Mouse (Mus musculus) embryonic facial prominence, embryonic 12.5 days (tissue): ENCODE results near the gene Dlk1. TPM values are rescaled to one million over a fixed set of nuclear protein-coding genes. Genes with fewer than 3 reads are reported as not detected.
A peak's percentile ranks its signal among the peaks of the same experiment; 100 is the strongest.

Experiments
- ATAC-seq: fragments of 200-750 bp; cut with Nextera tagmentation; 2 replicates; pipeline ENCODE4 v1.8.0; 2017; ENCODE audit not compliant: insufficient number of reproducible peaks, insufficient read depth, low FRiP score, low TSS enrichment
- H3K27ac ChIP-seq: fragments of 300-500 bp; sonication (generic); 2 replicates; pipeline ENCODE4 v1.5.1; 2016; ENCODE audit warnings: mild to moderate bottlenecking
- H3K27me3 ChIP-seq: fragments of 300-500 bp; sonication (generic); 2 replicates; pipeline ENCODE4 v1.6.1; 2016; ENCODE audit warnings: mild to moderate bottlenecking, moderate library complexity
- H3K36me3 ChIP-seq: fragments of 300-500 bp; sonication (generic); 2 replicates; pipeline ENCODE4 v1.6.1; 2016; ENCODE audit warnings: mild to moderate bottlenecking
- H3K4me1 ChIP-seq: fragments of 300-500 bp; sonication (generic); 2 replicates; pipeline ENCODE4 v1.6.1; 2016
- H3K4me2 ChIP-seq: fragments of 300-500 bp; sonication (generic); replicated peaks from 2 replicates; pipeline ENCODE4 v1.6.1; 2016; ENCODE audit warnings: mild to moderate bottlenecking, moderate library complexity
- H3K4me3 ChIP-seq: fragments of 300-500 bp; sonication (generic); 2 replicates; pipeline ENCODE4 v1.5.1; 2016; ENCODE audit warnings: mild to moderate bottlenecking
- H3K9ac ChIP-seq: fragments of 300-500 bp; sonication (generic); 2 replicates; pipeline ENCODE4 v1.6.1; 2016; ENCODE audit warnings: mild to moderate bottlenecking, moderate library complexity
- H3K9me3 ChIP-seq: fragments of 300-500 bp; sonication (generic); 2 replicates; pipeline ENCODE4 v1.6.1; 2016; ENCODE audit warnings: mild to moderate bottlenecking, moderate library complexity
- WGBS: fragments of 180-500 bp; shearing (Covaris S2); methylation state at CpG from one replicate; pipeline ENCODE4 v1.1.7; 2016; 5-methylcytosine and 5-hydroxymethylcytosine counted together
- polyA plus RNA-seq: library from polyadenylated mRNA; unstranded; fragments of >200 nt; fragmentation: Nextera tagmentation; extraction: Ambion mirVana; gene quantifications from 2 replicates; pipeline ENCODE4 v1.2.1, GENCODE M21; 2016

Gene Dlk1
- polyA plus RNA-seq, 1 experiment from 2014 or later = 316 TPM

DNA sequence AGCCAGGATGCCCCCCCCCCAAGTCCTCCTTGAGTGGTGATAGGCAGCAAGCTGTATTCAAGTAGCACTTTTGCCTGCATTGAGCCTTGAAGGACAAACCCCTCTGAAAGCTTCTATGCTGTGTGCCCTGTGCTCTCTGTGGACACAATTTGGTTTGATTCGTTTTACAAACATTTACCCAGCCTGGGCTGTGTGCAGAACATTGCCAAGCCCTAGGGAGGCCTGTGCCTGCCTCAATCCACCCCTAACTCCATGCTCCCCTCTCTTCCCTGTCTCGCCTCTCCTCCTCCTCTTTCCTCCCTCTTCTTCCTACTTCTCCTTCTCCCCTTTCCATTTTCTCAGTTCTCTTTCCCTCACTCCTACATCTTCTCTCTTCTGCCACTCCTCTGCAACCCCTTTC lies 29.5 kb upstream of the Dlk1 start:
- Histone ChIP-seq H3K9me3 (no peaks in the 10 kb centered on the region), H3K27me3 (no peaks in the 10 kb centered on the region), H3K9ac (no peak overlapping the region), H3K4me1 (peaks cover 24% of the 10 kb centered on the region), H3K4me2 (no peak overlapping the region), H3K27ac (no peak overlapping the region), H3K36me3 (no peaks in the 10 kb centered on the region), H3K4me3 (no peak overlapping the region)
- 34% methylated on average over 2 of the region's 2 CpGs for WGBS
- no peak for ATAC-seq

DNA sequence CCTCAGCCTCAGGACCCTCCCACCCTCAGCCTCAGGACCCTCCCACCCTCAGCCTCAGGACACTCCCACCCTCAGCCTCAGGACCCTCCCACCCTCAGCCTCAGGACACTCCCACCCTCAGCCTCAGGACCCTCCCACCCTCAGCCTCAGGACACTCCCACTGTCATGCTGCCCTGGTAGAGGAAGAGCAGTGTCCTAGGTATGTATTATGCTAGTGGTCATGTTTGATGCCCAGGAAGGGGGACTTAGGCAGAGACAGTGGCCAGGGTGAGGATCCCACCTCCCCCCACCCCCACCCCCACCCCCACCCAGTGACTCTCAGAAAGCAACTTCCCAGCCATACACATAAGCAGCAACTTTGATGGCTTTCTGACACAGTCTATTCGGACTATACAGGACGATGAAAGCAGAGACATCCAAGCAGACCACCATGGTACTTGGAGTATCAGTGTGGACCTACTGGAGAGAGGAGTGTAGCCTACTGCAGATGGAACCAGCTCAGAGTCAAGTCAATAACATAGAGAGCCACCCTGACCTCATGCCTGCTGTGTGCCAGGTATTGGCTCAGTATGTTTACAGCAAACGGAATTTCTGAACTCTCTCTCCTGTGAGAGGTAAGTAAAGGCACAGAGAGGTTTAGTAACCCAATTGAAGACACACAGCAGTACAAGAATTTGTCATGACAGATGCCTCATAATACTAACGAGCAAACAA lies 28.8 kb upstream of the Dlk1 start:
- H3K27ac ChIP-seq = no peak overlapping the region
- peaks cover 21% of the 10 kb centered on the region for H3K4me1 ChIP-seq
- H3K36me3 ChIP-seq = no peaks in the 10 kb centered on the region
- no peaks in the 10 kb centered on the region for H3K9me3 ChIP-seq
- ATAC-seq = no peak
- no peak overlapping the region for H3K4me3 ChIP-seq
- H3K9ac ChIP-seq = no peak overlapping the region
- 70% methylated on average over 4 of the region's 4 CpGs for WGBS
- no peaks in the 10 kb centered on the region for H3K27me3 ChIP-seq
- no peak overlapping the region for H3K4me2 ChIP-seq

DNA sequence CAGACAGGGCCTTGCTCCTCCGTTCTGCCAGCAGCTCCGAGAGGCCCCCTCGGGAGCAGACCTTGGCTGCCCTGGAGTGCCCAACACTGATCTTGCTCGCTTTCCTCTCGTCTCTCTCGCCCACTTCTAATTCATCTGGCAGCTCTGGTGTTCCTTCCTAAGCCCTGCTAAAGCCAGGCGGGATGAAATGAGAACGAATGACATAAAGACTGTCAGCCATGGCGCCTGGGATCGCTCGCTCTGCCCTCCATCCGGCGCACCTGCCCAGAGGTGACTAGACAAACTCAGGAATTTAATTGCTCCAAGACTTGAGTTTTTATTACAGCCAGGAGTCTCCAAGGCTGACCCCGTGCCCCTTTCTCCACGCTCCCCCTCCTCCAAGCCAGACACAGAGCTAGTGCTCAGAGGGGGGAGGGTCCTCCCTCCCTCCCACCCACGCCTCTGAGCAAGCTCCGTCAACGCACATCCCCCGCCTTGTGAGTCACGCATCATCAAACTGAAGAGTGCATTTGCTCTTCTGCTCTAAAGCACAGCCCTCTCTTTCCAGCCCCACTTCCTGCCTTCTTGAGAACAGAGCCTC lies 27.8 kb upstream of the Dlk1 start:
- no peak for ATAC-seq
- WGBS = 5% methylated on average over 20 of the region's 20 CpGs
- H3K4me2 ChIP-seq = peak overlapping the region; percentile 32
- H3K36me3 ChIP-seq = no peaks in the 10 kb centered on the region
- no peaks in the 10 kb centered on the region for H3K27me3 ChIP-seq
- no peaks in the 10 kb centered on the region for H3K9me3 ChIP-seq
- H3K4me1 ChIP-seq = peaks cover 21% of the 10 kb centered on the region
- no peak overlapping the region for H3K9ac ChIP-seq
- peak overlapping the region; percentile 67 for H3K27ac ChIP-seq
- no peak overlapping the region for H3K4me3 ChIP-seq

DNA sequence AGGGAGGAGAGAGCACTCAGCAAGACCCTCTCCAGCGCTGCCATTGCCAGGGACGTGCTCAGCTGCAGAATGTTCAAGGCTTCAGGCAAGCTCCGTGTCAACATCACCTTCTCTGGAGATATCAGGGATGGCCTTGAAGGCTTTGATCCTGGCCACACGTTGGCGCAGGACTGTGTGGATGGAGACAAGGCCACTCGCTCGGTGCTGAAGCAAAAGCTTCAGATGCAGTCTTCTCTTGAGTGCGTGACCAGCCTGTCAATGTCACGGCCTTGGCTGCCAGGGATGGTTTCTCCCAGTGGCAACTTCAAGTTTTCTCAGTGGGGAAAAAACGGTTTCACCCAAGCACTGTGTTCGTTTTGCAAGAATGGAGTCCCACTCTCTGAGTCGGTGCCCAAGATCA lies 26.6 kb upstream of the Dlk1 start:
- Histone ChIP-seq H3K4me1 (peaks cover 21% of the 10 kb centered on the region), H3K9me3 (no peaks in the 10 kb centered on the region), H3K4me2 (no peak overlapping the region), H3K4me3 (no peak overlapping the region), H3K27ac (peak overlapping the region; percentile 69; the same call in 1 of the 2 replicates), H3K9ac (no peak overlapping the region), H3K27me3 (no peaks in the 10 kb centered on the region), H3K36me3 (no peaks in the 10 kb centered on the region)
- 90% methylated on average over 12 of the region's 12 CpGs for WGBS
- no peak for ATAC-seq

DNA sequence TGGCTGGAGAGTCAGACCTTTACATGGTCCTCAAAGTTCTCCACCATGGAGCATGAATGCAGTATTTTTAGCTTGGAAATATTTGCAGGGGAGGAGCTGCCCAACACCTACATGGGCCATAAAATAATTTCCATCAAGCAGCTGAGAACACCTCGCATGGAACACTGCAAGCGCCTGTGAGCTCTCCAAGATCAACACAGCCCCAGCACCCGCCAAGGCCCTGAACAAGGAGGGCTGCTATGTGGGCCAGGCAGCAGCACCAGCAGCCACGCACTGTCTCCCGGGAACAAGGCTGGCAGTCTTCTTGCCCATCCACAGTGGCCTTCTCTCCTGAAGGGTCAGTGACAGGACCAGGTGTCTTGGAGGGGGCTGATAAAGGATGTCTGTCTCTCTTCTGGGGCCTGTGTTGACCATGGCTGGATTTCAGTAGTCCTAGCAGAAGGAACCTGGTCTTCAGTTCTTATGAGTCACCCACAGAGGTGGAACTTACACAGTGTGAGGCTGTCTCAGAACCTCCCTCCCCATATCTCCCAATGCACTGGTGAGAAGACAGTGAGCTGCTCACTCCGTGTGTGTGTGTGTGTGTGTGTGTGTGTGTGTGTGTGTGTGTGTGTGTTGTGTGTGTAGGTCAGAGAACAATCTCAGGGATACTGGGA lies 20.0 kb upstream of the Dlk1 start:
- peaks cover 19% of the 10 kb centered on the region for H3K4me1 ChIP-seq
- no peaks in the 10 kb centered on the region for H3K27me3 ChIP-seq
- H3K36me3 ChIP-seq = no peaks in the 10 kb centered on the region
- H3K9ac ChIP-seq = no peak overlapping the region
- H3K4me3 ChIP-seq = no peak overlapping the region
- H3K4me2 ChIP-seq = no peak overlapping the region
- no peak for ATAC-seq
- H3K9me3 ChIP-seq = no peaks in the 10 kb centered on the region
- H3K27ac ChIP-seq = no peak overlapping the region
- WGBS = 86% methylated on average over 6 of the region's 6 CpGs

DNA sequence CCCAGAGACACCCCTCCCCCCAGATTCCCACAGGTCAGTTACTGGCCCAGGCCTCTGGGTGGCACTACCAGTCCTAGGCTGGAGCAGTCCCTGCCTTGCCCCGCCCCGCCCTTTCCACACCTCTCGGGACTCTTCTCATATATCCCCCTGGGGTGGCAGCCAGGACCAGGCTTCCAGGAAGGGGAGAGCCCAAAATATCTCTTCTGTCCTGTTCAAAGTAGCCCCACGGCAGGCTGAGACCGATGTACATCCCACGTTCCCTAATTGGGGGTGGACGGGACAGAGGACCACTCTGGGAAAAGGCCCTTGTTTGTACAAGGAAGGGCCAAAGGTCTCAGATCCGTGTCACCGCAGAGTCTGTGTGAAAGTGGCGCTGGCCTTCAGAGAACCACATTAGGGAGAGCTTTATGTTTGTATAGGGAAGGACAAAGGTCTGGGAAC lies 16.2 kb upstream of the Dlk1 start:
- Histone ChIP-seq H3K4me3 (no peak overlapping the region), H3K27ac (peak overlapping the region; percentile 77), H3K9ac (no peak overlapping the region), H3K9me3 (no peaks in the 10 kb centered on the region), H3K36me3 (no peaks in the 10 kb centered on the region), H3K4me2 (peak overlapping the region; percentile 24; the same call in 1 of the 2 replicates), H3K27me3 (no peaks in the 10 kb centered on the region), H3K4me1 (peaks cover 50% of the 10 kb centered on the region)
- ATAC-seq = peak; percentile 49; the same call in 1 of the 2 replicates
- 6% methylated on average over 10 of the region's 10 CpGs for WGBS

DNA sequence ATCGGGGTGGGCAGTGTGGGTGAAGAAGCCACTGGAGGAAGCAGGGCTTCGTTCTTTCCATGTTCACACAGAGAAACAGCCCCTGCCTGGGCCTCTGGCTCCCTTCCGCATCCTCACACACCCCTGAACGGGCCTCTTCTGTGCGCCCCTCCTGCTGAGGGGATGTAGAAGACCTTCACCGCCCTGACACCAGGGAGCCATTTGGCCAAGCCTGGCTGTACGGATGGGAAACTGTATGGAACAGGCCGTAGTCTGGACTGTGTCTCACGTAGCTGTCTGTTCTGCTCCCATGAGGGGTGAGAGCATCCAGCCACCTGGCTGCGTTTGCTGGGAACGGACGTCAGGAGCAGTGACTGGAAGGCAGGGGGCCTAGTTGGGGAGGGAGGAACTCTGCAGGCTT lies 15.8 kb upstream of the Dlk1 start:
- Histone ChIP-seq H3K4me2 (peak overlapping the region; percentile 24; the same call in 1 of the 2 replicates), H3K27me3 (no peaks in the 10 kb centered on the region), H3K9ac (peak overlapping the region; percentile 19; the same call in 1 of the 2 replicates), H3K9me3 (no peaks in the 10 kb centered on the region), H3K4me3 (no peak overlapping the region), H3K27ac (peak overlapping the region; percentile 77), H3K4me1 (peaks cover 50% of the 10 kb centered on the region), H3K36me3 (no peaks in the 10 kb centered on the region)
- 17% methylated on average over 12 of the region's 12 CpGs for WGBS
- ATAC-seq = peak; percentile 53; the same call in 1 of the 2 replicates

DNA sequence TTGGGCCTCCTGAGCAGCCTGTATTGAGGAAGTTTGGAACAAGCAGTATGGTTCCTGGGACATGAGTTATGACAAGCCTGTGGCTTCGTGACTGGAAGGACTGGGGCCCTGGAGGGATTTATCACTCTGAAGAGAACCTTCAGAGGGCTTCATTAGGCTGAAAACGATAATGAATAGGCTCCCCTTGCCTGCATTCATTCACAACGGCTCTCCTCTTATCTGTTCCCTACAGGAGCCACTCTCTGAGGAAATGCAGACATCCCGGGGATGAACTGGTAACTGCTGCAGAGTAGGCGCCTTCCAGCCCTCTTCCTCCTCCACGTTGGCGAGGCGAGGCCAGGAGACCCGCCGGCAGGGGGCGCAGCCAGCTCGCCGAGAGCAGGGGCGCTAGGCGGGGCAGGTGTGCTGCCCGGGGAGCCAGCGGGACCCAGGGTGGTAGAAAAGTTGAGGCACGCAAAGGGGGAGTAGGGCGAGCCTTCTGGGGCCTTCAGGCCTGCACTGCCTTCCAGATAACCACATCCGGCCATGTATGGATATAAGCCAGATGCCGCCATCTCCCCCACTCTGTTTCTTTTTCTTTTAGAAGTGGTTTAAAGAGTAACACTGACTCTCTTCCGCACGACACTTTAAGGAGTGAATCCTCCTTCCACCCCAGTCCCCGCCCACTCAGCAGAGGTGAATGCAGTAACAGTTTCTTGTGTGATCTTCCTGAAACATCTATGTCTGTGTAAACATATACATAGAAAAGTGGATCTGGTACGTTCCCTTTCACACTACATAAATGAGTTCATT lies 14.9 kb upstream of the Dlk1 start:
- peak overlapping the region; percentile 32 for H3K4me2 ChIP-seq
- H3K4me1 ChIP-seq = peaks cover 50% of the 10 kb centered on the region
- H3K27ac ChIP-seq = peak overlapping the region; percentile 77
- H3K9me3 ChIP-seq = no peaks in the 10 kb centered on the region
- no peaks in the 10 kb centered on the region for H3K36me3 ChIP-seq
- ATAC-seq = peak; percentile 16; the same call in 1 of the 2 replicates
- WGBS = 8% methylated on average over 25 of the region's 25 CpGs
- H3K4me3 ChIP-seq = 0 out of 2 replicates have a peak overlapping the region, but pooled peaks have one; percentile 14
- H3K27me3 ChIP-seq = no peaks in the 10 kb centered on the region
- H3K9ac ChIP-seq = no peak overlapping the region

DNA sequence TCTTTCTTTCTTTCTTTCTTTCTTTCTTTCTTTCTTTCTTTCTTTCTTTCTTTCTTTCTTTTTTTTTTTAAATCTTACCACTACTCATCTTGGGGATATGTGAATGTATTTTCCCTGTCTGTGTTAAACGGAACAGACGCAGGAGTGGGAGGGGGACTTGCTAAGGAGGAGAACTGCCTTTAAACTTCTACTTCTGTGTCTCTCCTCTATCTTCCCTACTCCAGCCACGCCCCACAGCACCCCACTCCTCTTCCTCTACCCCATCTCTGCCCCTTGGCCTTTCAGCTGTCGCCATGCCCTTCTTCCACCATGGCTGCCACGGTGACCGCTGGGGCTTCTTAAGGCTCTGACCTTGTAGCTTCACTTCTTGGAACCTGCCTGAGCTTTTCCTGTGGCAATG lies 14.2 kb upstream of the Dlk1 start:
- no peak overlapping the region for H3K4me3 ChIP-seq
- no peak overlapping the region for H3K4me2 ChIP-seq
- ATAC-seq = no peak
- H3K36me3 ChIP-seq = no peaks in the 10 kb centered on the region
- 67% methylated on average over 6 of the region's 6 CpGs for WGBS
- H3K9me3 ChIP-seq = no peaks in the 10 kb centered on the region
- H3K27me3 ChIP-seq = no peaks in the 10 kb centered on the region
- H3K4me1 ChIP-seq = peaks cover 54% of the 10 kb centered on the region
- no peak overlapping the region for H3K9ac ChIP-seq
- 0 out of 2 replicates have a peak overlapping the region, but pooled peaks have one; percentile 51 for H3K27ac ChIP-seq

DNA sequence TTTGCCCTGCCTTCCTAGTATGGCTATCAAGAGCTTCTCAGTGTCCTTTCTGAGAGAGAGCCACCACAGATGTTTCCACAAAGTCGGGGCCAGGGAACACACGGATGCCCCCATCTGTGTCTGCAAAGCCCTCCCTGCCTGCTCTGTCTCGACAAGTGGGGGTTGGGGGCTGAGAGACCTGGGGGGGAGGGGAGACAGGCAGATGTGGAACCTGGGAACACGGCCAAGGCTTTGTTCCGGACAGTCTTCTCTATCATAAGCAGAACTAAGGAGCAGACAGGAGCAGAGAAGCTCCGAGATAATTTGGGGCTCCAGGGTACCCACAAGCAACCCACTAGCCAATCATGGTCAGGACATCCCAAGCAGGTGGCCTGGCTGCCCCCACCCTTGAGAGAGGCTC lies 12.6 kb upstream of the Dlk1 start:
- peaks cover 67% of the 10 kb centered on the region for H3K4me1 ChIP-seq
- H3K9me3 ChIP-seq = no peaks in the 10 kb centered on the region
- no peak overlapping the region; the same call in 1 of the 2 replicates for H3K27ac ChIP-seq
- 53% methylated on average over 6 of the region's 6 CpGs for WGBS
- H3K36me3 ChIP-seq = no peaks in the 10 kb centered on the region
- H3K4me3 ChIP-seq = no peak overlapping the region
- H3K9ac ChIP-seq = no peak overlapping the region
- no peak for ATAC-seq
- H3K27me3 ChIP-seq = 0 out of 2 replicates have a peak, but pooled peaks cover 3% of the 10 kb centered on the region
- H3K4me2 ChIP-seq = no peak overlapping the region

DNA sequence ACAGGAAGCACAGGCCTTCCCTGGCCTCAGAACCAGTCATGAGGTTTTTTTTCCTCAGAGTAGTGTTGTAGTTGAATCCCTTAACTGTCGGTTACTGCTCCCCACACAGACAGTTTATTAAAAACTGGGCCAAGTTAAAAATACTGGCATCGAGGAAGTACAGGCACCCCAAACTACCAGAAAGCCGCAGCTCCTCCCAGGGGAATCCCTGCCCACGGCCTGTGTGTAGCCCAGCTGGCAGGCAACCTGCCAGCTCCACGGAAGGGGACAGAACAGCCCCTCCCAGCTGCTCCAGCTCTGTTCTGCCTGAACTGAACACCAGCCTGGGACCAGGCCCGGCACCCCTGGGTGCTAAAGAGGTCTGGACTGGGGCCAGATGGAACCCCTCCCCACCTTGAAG lies 11.3 kb upstream of the Dlk1 start:
- Histone ChIP-seq H3K9me3 (no peaks in the 10 kb centered on the region), H3K9ac (no peak overlapping the region), H3K4me2 (no peak overlapping the region), H3K4me3 (no peak overlapping the region), H3K36me3 (no peaks in the 10 kb centered on the region), H3K27me3 (0 out of 2 replicates have a peak, but pooled peaks cover 3% of the 10 kb centered on the region), H3K27ac (no peak overlapping the region), H3K4me1 (peaks cover 74% of the 10 kb centered on the region)
- ATAC-seq = no peak
- WGBS = 51% methylated on average over 6 of the region's 6 CpGs
